Mouse (Mus musculus) neutrophil, adult 5-6 weeks (primary cell): Measurements from ENCODE around the gene Add3. TPM values are rescaled to one million over a fixed set of nuclear protein-coding genes. Genes with fewer than 3 reads are reported as not detected.
A peak's percentile ranks its signal among the peaks of the same experiment; 100 is the strongest.

ENCODE experiments used
- ATAC-seq: fragments of 151-379, 151-347 bp; 2 replicates; pipeline ENCODE4 v1.8.0; 2017; ENCODE audit warnings: mild to moderate bottlenecking, moderate TSS enrichment; ENCODE audit not compliant: insufficient number of reproducible peaks, poor library complexity, low FRiP score, severe bottlenecking; ENCODE audit errors: extremely low read depth
- total RNA-seq: library from RNA; stranded (forward); fragments of 200-1000 nt; gene quantifications from 2 replicates; pipeline ENCODE4 v1.2.3, GENCODE M21; 2017

Add3 gene
- total RNA-seq, 1 experiment from 2014 or later: 420 TPM

DNA sequence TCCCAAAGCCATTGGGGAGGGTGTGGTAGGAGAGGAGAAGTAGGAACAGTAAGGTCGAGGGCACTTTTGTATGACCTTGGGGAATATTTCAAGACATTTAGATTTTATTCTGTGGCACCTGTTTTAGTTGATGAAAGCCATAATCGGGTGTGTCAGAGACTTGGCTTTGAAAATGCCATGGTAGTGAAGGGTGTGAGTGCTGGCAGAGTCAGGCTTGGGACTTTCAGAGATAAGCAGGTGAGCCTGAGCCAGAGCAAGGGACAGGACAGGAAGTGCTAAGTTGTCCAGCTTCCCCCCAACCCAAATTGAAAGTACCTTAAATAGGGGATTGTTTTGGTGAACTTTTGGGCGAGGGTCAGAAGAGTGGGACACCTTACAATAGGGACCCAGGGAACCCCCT is 16.1 kb downstream of the Add3 start:
- no peak for ATAC-seq

DNA sequence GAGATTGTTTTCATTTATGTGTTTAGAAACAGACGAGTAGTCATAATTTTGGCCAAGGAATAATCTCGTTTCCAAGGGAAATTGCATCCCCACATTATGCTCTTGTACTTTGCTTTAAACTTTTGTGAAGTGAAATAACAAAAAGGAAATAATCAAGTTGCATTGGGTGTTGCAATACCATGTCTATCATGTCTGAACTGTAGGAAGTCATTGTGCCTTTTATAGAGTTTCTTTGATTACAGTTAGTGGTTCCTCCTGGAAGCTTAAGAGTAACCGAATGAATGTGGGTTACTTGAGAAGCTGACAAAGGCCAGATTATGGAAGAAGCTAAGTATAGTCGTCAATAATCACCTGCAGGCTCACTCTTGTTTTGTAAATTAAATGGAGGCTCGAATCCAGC is 16.9 kb downstream of the Add3 start:
- ATAC-seq: no peak

GRCm38 (mm10) chr19:53159351-53159750 is 19.1 kb downstream of the Add3 start:
- no peak for ATAC-seq

- peak; percentile 73 for ATAC-seq
Measured at GRCm38 (mm10) chr19:53162927-53163326, 22.7 kb downstream of the Add3 start.

DNA sequence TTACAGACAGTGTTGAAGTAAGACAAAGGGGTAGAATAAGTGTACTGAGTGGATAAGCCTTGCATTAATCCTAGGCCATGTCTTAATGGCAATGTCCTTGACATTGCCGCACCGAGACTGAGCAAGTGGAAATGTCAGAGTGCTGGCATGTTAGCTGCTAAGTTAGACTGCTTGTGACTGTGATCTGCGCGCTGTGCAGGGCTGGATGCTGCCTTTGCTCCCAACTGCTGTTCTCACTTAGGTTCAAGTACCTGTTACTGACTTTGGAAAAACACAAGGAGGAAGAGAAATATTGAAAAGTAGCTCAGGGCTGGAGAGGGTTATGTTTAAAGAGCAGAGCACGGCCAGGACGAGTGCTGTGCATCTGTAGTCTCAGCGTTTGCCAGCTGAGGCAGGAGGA is 24.4 kb downstream of the Add3 start:
- no peak for ATAC-seq

- ATAC-seq: no peak
Measured at GRCm38 (mm10) chr19:53165305-53166240, 25.3 kb downstream of the Add3 start.

DNA sequence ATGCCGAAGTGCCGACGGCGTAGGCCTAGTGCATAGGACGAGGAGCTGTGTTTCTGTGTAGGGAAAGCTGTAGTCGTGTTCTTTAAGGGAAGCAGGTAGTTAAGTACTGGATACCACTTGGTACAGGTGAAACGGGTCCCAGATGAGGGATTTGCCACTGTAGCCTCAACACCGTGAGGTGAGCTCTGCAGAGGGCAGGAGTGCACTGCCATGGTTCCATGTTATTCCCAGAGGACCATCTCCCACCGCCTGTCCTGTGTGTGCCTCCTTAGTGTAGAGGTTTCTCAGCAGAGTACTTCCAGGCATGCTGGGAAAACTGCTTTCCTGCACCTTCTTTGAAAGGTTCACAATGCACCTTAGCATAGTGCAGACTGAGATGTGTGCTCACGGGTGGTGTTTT is 26.1 kb downstream of the Add3 start:
- ATAC-seq: no peak

GRCm38 (mm10) chr19:53168576-53168975 is 28.3 kb downstream of the Add3 start:
- ATAC-seq: no peak

- ATAC-seq: no peak
Measured at GRCm38 (mm10) chr19:53170651-53171050, 30.4 kb downstream of the Add3 start.

- no peak for ATAC-seq
Measured at GRCm38 (mm10) chr19:53174034-53174433, 33.8 kb downstream of the Add3 start.

- no peak for ATAC-seq
Measured at GRCm38 (mm10) chr19:53175550-53175949, 35.3 kb downstream of the Add3 start.

DNA sequence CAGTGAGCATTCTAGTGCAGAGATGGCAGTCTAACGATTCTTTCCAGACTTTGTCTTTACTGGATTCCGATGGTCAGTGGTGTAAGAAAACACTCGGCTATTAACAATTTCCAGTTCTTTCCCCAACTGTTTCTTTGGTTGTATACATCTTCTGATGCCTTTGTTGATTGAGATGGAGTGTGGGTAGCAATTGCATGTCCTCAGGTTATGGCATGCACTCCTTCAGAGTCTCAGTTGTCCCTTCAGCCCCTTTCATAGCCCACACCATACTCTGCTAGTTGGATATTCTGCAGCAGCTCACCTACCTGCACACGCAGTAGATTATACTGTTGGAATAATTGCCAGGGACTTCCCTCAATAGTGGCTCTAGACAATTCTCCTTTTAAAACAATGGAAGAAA is 36.3 kb downstream of the Add3 start:
- no peak for ATAC-seq

- no peak for ATAC-seq
Measured at GRCm38 (mm10) chr19:53178611-53179528, 38.6 kb downstream of the Add3 start.

GRCm38 (mm10) chr19:53180168-53180803 is 40.0 kb downstream of the Add3 start:
- no peak for ATAC-seq

GRCm38 (mm10) chr19:53181003-53181861 is 41.0 kb downstream of the Add3 start:
- no peak for ATAC-seq

DNA sequence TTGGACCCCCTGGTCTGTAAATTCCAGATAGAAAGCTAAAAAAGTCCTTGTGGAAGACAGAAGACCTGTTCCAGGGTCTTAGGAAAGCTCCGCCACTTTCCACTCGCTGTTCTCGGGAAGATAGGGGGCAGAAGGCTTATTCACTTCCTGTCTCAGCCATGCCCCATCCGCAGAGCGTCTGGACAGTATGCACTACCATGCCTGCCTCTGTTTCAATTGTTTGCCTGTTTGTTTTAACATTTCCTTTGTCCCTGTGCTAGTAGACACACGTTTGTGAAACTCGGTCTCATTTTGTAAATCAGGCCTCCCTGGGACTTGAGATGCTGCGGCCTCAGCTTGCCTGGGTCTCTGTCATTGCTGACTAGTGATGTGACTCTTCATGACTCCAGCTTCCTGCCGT is 43.4 kb downstream of the Add3 start:
- no peak for ATAC-seq

DNA sequence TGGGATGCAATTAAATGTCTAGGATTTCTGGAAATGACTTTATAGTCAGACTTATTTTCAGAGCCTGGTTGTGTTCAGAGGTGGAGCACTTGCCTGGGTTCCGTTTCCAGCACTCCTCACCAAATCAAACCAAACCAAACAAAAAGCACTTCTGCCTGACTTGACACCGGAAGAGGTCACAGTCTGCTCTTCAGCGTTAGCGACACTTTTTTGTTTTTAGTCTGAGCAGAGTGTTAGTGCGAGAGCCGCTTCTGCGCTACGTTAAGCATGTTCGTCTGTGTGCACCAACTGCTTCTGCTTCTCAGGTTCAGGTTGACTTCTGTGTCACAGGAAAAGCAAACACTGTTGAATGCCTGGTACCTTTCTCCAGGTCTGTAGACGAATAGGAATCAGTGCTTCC is 44.0 kb downstream of the Add3 start:
- peak; percentile 50 for ATAC-seq

GRCm38 (mm10) chr19:53184911-53185310 is 44.7 kb downstream of the Add3 start:
- no peak for ATAC-seq
